Mouse (Mus musculus) CD4-positive, CD25-positive, alpha-beta regulatory T cell, adult 2 months (primary cell): ENCODE results near the gene Vegfd.

Experiments
- DNase-seq: peaks from one replicate; pipeline ENCODE4 v3.0.0-alpha.2; 2012; ENCODE audit warnings: low read depth, low spot score

The Vegfd gene

DNA sequence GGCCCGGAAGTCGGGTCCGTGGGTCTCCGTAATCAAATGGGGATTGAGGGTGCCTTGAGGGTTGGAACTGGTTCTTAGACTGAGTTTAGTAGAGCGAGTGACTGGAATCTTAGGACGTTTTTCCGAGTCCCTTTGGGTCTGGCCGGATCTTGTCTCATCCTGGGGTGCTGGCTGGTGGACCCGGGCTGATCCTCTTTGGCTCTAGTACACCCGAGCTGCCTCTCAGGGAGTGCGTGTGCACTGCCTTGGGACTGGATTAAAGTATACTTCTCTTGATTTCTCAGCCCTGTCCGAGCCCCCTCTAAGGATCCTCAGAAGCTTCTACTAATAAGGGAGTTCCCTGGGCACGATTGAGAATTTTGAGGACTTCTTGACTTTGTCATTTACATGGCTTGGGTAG, 46.8 kb downstream of the Vegfd start:
- DNase-seq = no peak

- no peak for DNase-seq
Observed at GRCm38 (mm10) chrX:164420518-164420917, 47.3 kb downstream of the Vegfd start.

GRCm38 (mm10) chrX:164424821-164425220, 51.6 kb downstream of the Vegfd start:
- DNase-seq = no peak

DNA sequence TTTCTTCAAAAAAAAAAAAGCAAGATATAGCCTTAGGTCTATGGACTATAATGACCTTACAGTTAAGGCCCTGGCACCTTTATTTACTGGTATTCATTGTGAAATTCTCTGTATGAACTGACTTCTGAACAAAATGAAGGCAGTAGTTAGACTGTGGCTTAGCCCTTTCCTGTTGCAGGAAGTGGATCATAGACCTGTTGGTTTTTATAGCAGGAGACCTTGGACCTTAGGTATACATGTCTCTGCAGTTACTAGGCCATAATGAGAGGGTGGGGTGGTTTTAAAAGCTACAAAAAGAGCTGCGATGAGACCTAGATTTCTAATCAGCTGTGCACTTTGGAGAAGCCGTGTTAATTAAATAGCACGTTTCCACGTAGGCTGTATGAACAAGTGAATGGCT, 54.1 kb downstream of the Vegfd start:
- no peak for DNase-seq

GRCm38 (mm10) chrX:164428224-164428623, 55.0 kb downstream of the Vegfd start:
- no peak for DNase-seq

DNA sequence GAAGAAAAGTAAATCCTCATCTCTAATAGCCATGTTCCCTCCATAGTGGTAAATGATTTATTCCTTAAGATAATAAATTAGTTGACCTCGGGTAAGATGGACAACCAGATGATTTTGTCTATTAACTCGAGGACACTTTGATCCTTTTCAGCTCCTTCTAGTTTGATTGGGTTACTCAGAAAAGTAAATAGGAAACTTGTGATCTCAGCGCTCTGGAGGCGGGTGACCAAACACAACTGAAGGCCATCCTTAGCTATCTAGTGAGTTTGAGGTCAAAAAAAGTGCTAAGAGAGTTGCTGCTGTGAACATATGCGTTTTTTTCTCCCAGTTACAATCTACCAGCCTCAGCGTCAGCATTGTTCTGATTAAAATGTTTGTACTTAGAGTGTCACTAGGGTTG, 57.4 kb downstream of the Vegfd start:
- DNase-seq = no peak

GRCm38 (mm10) chrX:164431133-164431532, 58.0 kb downstream of the Vegfd start:
- DNase-seq = no peak

GRCm38 (mm10) chrX:164431541-164431940, 58.4 kb downstream of the Vegfd start:
- DNase-seq = no peak

- DNase-seq = no peak
Observed at GRCm38 (mm10) chrX:164432682-164433081, 59.5 kb downstream of the Vegfd start.

DNA sequence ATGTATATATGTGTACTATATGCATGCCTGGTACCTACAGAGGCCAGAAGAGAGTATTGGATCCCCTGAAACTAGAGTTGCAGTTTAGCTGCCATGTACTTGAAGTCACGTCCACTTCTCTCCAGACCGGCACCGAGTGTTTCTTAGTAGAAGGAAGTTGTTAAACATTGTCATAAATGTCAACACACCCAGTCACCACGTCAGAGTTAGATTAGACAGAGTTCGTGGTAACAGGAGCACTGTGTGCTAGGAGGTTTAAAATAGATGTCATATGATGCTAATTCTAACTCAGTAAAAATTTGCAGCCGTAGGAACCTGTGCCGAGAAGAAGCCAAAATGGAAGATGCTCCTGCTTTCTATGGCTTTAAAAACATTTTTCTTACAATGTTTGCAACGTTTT, 63.5 kb downstream of the Vegfd start, which contains the start of gene Asb11:
TSS of gene Asb11 (plus strand) at position 286 of the 400 bp plus-strand sequence.
- DNase-seq = no peak

DNA sequence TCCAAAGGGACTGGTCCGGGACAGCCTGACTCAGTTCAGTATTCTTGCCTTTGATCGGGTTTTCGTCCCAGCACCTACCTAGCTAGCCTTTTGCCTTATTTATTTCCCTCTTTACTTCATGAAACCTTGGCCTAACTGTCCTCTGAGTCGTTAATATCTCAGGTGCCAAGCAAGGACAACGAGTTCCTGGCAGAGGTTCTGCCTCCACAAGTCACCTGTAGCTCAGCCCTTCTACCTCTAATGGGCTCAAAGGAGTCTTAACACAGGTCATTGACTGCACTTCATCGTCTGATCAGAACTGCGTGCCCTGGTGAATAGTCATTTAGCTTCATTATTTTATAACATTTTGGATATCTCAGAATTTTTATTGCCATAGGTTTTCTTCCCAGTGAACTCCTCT, 66.3 kb downstream of the Vegfd start:
- no peak for DNase-seq

- no peak for DNase-seq
Observed at GRCm38 (mm10) chrX:164440140-164440539, 67.0 kb downstream of the Vegfd start.

DNA sequence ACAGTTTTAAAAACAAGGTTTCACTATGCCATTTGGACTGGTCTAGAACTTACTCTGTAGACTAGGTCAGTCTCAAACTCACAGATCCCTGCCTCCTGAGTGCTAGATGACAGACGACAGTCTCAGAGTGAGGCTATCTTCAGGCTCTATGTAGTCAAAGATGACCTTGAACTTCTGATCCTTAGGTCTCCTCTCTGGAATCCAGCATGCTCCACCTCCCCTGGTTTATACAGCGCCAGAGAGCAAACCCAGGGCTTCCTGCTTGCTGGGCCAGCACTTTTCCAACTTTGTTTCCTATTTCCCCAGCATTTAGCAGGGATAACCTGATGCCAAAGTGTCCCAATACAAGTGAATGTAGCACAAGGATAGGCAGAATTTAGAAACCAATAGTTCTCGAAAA, 67.5 kb downstream of the Vegfd start:
- no peak for DNase-seq

DNA sequence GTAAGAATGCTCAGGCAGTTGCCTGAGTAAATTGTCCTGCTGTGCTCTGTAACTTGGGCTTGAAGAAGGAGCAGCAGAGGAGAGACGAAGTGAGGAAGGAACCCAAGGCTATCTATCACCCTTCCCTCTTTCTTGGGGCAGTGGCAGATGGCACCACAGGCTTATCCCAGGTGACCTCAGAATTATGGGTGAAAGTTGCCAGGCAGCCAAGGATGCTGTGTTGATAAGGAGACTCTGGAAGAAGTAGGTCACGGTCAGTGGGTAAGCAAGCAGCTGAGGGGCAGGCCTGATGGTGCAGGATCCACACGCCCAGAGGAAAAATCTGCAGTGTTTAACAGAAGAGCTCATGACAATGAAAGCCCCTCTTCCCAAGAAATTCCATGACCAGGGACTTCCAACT, 68.1 kb downstream of the Vegfd start:
- no peak for DNase-seq

- DNase-seq = no peak
Observed at GRCm38 (mm10) chrX:164445601-164446000, 72.4 kb downstream of the Vegfd start.

GRCm38 (mm10) chrX:164446106-164446551, 73.0 kb downstream of the Vegfd start:
- peak; percentile 36 for DNase-seq

DNA sequence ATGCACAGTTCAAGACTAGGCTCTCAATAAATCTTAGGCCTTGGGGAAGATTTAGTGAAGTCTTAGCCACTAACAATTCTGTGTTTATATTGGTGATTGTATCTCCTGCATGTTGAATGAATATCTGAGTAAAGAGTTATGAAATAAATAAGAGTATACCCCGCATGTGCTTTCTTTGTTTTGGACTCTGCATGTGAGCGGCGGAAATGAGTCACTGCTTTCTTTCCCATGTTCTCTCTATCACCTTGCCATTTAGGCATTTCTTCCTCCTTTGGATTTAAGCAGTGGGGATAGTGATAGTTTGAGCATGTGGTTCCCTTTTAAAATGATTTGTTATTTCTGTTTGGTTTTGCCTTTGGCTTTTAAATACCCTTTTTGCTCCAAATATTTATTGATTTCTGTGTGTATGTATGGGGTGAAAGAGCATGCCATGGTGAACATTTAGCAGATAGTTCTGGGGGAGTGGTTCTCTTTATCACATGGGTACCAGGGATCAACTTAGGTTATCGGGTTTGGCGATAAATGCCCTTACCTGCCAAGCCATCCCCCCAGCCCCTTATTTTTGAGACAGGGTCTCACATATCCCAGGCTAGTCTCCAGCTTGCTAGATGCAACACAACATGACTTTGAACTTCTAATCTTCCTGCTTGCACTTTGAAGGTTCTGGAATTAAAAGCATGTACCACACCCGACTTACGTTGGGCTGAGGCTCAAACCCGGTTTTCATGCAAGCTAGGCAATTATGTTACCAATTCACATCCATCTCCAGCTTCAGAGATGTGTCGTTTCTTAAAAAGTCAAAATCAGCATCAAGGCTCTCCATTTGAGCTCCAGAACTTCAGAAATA, 73.9 kb downstream of the Vegfd start:
- no peak for DNase-seq

- no peak for DNase-seq
Observed at GRCm38 (mm10) chrX:164447682-164448071, 74.5 kb downstream of the Vegfd start.

DNA sequence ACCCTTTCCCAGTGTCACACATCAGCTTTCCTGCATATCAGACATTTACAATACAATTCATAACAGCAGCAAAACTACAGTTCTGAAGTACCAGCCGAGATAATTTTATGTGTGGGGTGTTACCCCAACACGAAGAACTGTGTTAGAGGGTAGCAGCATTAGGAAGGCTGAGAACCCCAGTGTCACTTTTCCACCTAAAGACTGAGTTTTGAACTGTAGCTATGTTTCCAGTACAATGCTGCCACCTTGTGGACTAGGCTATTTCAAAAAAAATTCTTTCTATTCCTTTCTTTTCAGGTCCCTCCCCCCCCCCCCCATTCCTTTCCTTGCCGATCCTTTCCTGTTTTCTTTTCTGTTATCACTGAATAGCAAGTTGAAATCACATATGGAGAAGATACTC, 76.0 kb downstream of the Vegfd start:
- DNase-seq = peak; percentile 69
